Mouse (Mus musculus) kidney, adult 2 months (tissue): ENCODE measurements around the gene Gsg1l. TPM values are rescaled to one million over a fixed set of nuclear protein-coding genes. Genes with fewer than 3 reads are reported as not detected.

Experiments
- DNase-seq: peaks from one replicate; pipeline ENCODE4 v3.0.0; 2021
- H3K27ac ChIP-seq: fragments of 200-500 bp; 2 replicates; pipeline ENCODE4 v1.5.1; 2012; ENCODE audit warnings: low read depth, low read length, control low read depth, inconsistent platforms; ENCODE audit not compliant: insufficient read depth
- H3K27me3 ChIP-seq: fragments of 200-500 bp; replicated peaks from 2 replicates; pipeline ENCODE4 v1.6.1; 2012; ENCODE audit warnings: mild to moderate bottlenecking, moderate library complexity, low read length, inconsistent platforms; ENCODE audit not compliant: control insufficient read depth, insufficient read depth
- H3K36me3 ChIP-seq: fragments of 200-500 bp; 2 replicates; pipeline ENCODE4 v1.6.1; 2012; ENCODE audit warnings: mild to moderate bottlenecking, moderate library complexity, low read length, inconsistent platforms; ENCODE audit not compliant: control insufficient read depth, insufficient read depth
- H3K4me1 ChIP-seq: fragments of 200-500 bp; 2 replicates; pipeline ENCODE4 v1.6.1; 2011; ENCODE audit warnings: low read length; ENCODE audit not compliant: control insufficient read depth, insufficient read depth
- H3K4me3 ChIP-seq: fragments of 200-500 bp; 2 replicates; pipeline ENCODE4 v1.5.1; 2011; ENCODE audit warnings: mild to moderate bottlenecking, low read depth, low read length, control low read depth; ENCODE audit not compliant: insufficient read depth
- CTCF ChIP-seq: fragments of 200-500 bp; conservative IDR thresholded peaks from 2 replicates; pipeline ENCODE4 v1.5.1; 2011; ENCODE audit warnings: low read depth, mild to moderate bottlenecking, control low read depth, low read length, moderate library complexity, mixed read lengths; ENCODE audit not compliant: insufficient read depth, insufficient read length
- POLR2A ChIP-seq: fragments of 200-500 bp; IDR thresholded peaks from one replicate; pipeline ENCODE4 v1.6.1; 2011; ENCODE audit warnings: low read depth, low read length, control low read depth
- WGBS: fragments of 180-500 bp; shearing (Covaris S2); methylation state at CpG from one replicate; pipeline ENCODE4 v1.1.7; 2018; 5-methylcytosine and 5-hydroxymethylcytosine counted together
- polyA plus RNA-seq: library from polyadenylated mRNA; depleted of rRNA; stranded (reverse); fragments of >200 nt; gene quantifications from 2 replicates; pipeline ENCODE4 v1.2.3, GENCODE M21; 2012

Gene Gsg1l
- polyA plus RNA-seq, 1 experiment, result 0.33 TPM

- 90% methylated on average over 6 of the region's 6 CpGs for WGBS
- Histone ChIP-seq H3K27me3 (no peaks in the 10 kb centered on the region), H3K36me3 (no peaks in the 10 kb centered on the region), H3K4me3 (no peak overlapping the region), H3K27ac (no peak overlapping the region), H3K4me1 (no peaks in the 10 kb centered on the region)
- TF ChIP-seq POLR2A (no peak), CTCF (no peak)
- no peak for DNase-seq
These were observed 37.1 kb downstream of the Gsg1l start for GRCm38 (mm10) chr7:126045077-126045476.

GRCm38 (mm10) chr7:126042306-126042705, 39.9 kb downstream of the Gsg1l start:
- H3K27me3 ChIP-seq, result no peaks in the 10 kb centered on the region
- DNase-seq, result no peak
- no peak overlapping the region for H3K27ac ChIP-seq
- 62% methylated on average over 3 of the region's 3 CpGs for WGBS
- H3K4me1 ChIP-seq, result no peaks in the 10 kb centered on the region
- no peaks in the 10 kb centered on the region for H3K36me3 ChIP-seq
- H3K4me3 ChIP-seq, result no peak overlapping the region
- TF ChIP-seq CTCF, result 0 out of 2 replicates have a peak, but pooled peaks have one; percentile 15
- no peak for TF ChIP-seq POLR2A

GRCm38 (mm10) chr7:126040794-126041526, 41.3 kb downstream of the Gsg1l start:
- Histone ChIP-seq H3K4me3 (no peak overlapping the region), H3K27ac (no peak overlapping the region), H3K4me1 (no peaks in the 10 kb centered on the region), H3K36me3 (no peaks in the 10 kb centered on the region), H3K27me3 (no peaks in the 10 kb centered on the region)
- 78% methylated on average over 18 of the region's 18 CpGs for WGBS
- TF ChIP-seq POLR2A, result no peak
- TF ChIP-seq CTCF, result no peak
- no peak for DNase-seq

- WGBS, result 85% methylated on average over 5 of the region's 5 CpGs
- no peaks in the 10 kb centered on the region for H3K4me1 ChIP-seq
- no peaks in the 10 kb centered on the region for H3K27me3 ChIP-seq
- no peak for TF ChIP-seq POLR2A
- no peak for TF ChIP-seq CTCF
- H3K27ac ChIP-seq, result no peak overlapping the region
- H3K4me3 ChIP-seq, result no peak overlapping the region
- no peaks in the 10 kb centered on the region for H3K36me3 ChIP-seq
- DNase-seq, result no peak
These were observed 42.4 kb downstream of the Gsg1l start for GRCm38 (mm10) chr7:126039847-126040246.

GRCm38 (mm10) chr7:126039247-126039835, 42.9 kb downstream of the Gsg1l start:
- WGBS, result 91% methylated on average over 5 of the region's 5 CpGs
- Histone ChIP-seq H3K36me3 (no peaks in the 10 kb centered on the region), H3K27ac (no peak overlapping the region), H3K4me1 (no peaks in the 10 kb centered on the region), H3K4me3 (no peak overlapping the region), H3K27me3 (no peaks in the 10 kb centered on the region)
- DNase-seq, result no peak
- TF ChIP-seq POLR2A (no peak), CTCF (no peak)

- no peaks in the 10 kb centered on the region for H3K36me3 ChIP-seq
- 32% methylated on average over 25 of the region's 25 CpGs for WGBS
- no peaks in the 10 kb centered on the region for H3K27me3 ChIP-seq
- TF ChIP-seq POLR2A (no peak), CTCF (no peak)
- DNase-seq, result no peak
- no peak overlapping the region for H3K27ac ChIP-seq
- H3K4me3 ChIP-seq, result no peak overlapping the region
- H3K4me1 ChIP-seq, result no peaks in the 10 kb centered on the region
These were observed 43.6 kb downstream of the Gsg1l start for GRCm38 (mm10) chr7:126038366-126039246.

- Histone ChIP-seq H3K27me3 (no peaks in the 10 kb centered on the region), H3K36me3 (no peaks in the 10 kb centered on the region), H3K27ac (no peak overlapping the region), H3K4me3 (no peak overlapping the region), H3K4me1 (no peaks in the 10 kb centered on the region)
- TF ChIP-seq CTCF (no peak), POLR2A (no peak)
- WGBS, result 65% methylated on average over 3 of the region's 3 CpGs
- no peak for DNase-seq
These were observed 46.9 kb downstream of the Gsg1l start for GRCm38 (mm10) chr7:126035332-126035731.
